Mouse (Mus musculus) spleen, postnatal 36 days (tissue): ENCODE measurements at regions not wholly inside any gene's neighbourhood (a gene's known extent, or its start where the extent isn't known, plus 50 kb on each side); places are given as distances from the start of the nearest gene placed in this dataset.

Source experiments
- DNase-seq, 2 experiments: peaks; one replicate each; pipeline ENCODE4 v3.0.0; 2022; ENCODE audit warnings: low spot score in 2 of 2, mixed read lengths in 1 of 2

DNA sequence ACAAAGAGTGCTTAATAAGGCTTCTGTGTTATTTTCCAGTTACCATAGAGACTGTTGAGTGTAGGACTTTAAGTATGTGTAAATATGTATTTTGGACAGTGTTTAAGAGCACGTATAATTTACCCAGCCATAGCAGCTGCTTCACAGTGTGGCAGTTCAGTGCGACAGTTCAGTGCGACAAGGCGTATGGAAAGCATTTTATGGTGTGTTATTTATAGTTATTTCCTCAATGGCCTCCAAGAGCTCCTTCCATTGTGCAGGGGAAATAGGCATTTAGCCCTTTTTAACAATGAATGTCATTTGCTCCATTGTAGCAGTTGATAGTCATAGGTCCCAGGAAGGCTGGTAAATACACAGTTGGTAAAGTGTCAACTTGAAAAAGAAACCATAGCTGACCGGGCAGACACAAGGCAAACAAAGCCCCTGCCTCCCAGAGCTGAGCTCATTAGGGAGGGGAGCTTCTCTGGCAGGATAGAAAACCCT is 275.1 kb upstream of the Dynlrb2 start:
- no peak for DNase-seq

DNA sequence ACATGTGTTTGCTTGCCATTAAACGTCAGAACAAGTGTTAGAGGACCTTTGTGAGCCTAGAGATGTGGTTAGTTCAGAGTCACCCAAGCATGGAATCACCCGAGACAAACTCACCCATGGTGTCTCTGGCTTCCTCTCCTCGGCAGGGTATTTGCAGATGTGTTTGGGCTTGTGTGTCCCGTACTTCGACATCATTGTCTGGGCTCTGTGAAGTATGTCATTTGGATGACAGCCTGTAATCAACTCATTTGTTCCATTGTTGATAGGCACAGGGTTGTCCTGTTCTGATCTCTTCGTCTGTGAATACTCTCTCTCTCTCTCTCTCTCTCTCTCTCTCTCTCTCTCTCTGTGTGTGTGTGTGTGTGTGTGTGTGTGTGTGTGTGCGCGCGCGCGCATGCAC is 277.8 kb upstream of the Dynlrb2 start:
- no peak for DNase-seq

GRCm38 (mm10) chr8:116223235-116223634 is 281.5 kb upstream of the Dynlrb2 start:
- no peak for DNase-seq

- DNase-seq = no peak
Observed at GRCm38 (mm10) chr8:116215909-116216308, 288.9 kb upstream of the Dynlrb2 start.

GRCm38 (mm10) chr8:116215286-116215860 is 289.4 kb upstream of the Dynlrb2 start:
- DNase-seq = no peak

DNA sequence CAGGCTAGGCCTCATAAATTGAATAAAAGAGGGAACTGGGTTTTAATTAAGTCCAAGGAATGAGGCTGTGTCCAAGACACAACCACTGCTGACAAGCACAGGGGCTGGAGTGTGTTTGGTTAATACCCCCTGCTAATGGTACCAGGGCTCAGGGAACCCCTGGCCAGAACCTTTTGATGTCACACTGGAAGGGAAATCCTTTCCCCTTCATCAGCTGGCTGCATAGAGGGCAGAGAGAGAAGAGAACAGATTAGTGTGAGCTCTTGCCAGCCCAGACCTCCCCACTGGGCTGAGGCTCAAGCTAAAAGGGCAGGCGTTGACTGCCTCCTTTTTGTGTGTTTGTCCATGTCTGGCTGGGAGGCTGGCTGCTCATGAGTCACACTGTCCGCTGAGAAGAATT is 301.1 kb upstream of the Dynlrb2 start:
- no peak for DNase-seq

DNA sequence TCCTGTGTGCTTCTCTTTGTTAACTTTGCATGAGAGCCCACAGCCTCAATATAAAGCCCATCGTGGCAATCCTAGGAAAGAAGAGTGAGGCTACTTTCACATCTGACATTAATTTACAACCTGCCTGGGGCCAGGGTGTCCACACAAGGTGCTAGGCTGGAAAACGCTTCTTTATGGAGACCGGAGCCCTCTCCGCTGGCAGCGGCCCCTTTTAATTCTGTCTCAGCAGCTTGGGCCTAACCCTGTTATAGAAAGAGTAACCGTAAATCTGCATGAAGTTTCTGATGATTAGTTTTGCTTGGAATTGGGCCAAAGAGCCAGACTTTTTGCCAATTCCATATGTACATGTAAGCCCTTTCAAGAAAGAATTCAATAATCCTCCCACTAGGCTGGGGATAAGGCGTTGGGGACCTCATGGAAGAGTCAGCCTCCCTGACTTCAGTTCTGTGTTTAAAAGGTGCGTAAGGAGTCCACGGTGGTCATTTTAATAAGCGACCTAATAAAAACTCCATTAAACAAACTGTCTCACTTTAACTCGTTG is 304.2 kb upstream of the Dynlrb2 start:
- no peak for DNase-seq

DNA sequence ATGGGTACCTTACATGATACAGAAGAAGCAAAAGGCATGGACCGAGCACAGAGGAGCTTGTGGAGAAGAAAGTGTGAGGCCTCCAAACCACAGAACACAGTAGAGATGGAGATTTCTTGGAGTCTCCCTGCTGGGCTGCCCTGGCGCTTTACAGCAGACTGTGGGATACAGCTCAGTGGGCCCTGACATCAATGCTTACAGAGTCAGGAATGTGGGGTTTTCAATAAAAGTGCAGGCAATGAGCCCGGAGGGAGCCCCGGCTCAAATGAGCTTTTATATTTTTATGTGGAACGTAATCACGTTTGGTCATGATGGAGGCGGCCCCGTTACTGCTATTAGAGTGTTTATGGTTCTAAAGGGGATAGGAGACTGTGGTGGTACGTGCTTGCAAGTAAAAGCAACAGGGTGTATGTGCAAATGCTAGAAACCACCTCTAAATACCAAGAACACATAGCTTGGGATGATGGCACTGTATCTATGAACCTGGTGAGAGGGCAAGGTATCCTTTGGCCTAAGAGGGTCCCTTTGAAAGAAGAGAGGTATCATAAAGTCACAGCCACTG is 308.1 kb upstream of the Dynlrb2 start:
- no peak for DNase-seq

GRCm38 (mm10) chr8:116192096-116192495 is 312.7 kb upstream of the Dynlrb2 start:
- no peak for DNase-seq

- DNase-seq = no peak
Observed at GRCm38 (mm10) chr8:116185206-116185605, 319.6 kb upstream of the Dynlrb2 start.

DNA sequence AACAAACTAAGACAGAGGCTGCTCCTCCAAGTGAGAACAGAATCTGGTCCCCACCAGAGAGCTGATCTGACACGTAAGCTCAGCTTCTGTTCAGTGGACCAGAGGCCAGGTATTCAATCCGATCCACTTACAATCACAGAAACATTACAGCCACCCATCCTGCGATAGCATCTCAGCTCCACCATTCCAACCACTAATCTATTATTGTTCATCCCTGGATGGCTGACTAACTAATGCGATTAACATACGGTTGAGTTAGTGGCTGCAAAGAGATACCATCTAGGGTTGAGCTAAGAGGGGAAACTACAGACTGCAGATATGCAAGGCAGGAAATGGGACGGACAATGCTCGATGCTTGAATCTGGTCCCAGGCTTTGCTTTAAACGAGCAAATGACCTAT is 320.5 kb upstream of the Dynlrb2 start:
- DNase-seq = no peak

DNA sequence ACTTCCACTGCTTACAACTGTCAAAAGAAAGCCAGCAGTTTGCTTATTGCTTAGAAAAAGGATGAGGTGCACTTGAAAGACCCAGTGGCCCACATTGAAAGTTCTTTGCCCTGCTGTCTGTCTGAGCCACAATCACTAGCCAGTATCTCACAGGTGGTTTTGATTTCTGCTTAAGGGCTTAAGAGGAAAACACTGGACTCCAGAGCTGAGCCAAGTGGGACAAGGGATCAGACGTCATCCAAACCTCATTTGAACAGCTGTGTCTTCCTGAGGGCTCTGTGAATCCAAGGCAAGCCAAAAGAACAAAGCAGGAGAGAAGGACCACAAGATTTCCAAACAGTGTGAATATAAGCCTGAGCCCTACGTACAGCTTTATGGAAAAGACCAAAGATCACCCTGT is 326.8 kb upstream of the Dynlrb2 start:
- no peak for DNase-seq

- no peak for DNase-seq
Observed at GRCm38 (mm10) chr8:116174891-116175290, 329.9 kb upstream of the Dynlrb2 start.

- DNase-seq = no peak
Observed at GRCm38 (mm10) chr8:116173961-116174360, 330.8 kb upstream of the Dynlrb2 start.

- no peak for DNase-seq
Observed at GRCm38 (mm10) chr8:116167874-116168273, 336.9 kb upstream of the Dynlrb2 start.

GRCm38 (mm10) chr8:116164989-116165299 is 339.8 kb upstream of the Dynlrb2 start:
- DNase-seq = no peak

GRCm38 (mm10) chr8:116164190-116164988 is 340.4 kb upstream of the Dynlrb2 start:
- no peak for DNase-seq

DNA sequence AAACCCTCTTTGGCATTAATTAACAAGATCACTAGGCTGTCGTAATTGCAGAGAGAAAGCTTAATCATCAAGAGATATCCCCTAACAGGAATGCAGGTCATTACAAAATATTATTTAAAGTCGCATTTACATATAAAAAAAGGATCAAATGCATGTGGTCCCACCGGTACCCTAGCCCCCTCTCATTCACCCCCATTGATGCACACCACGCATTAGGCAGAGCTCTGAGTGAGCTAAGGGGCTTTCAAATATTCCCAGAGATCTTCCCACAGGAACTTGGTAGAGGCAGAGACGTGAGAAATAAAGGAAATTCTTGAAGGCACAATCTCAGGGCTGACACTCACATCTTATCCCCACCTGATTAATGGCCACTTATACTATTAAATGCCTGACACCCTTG is 343.8 kb upstream of the Dynlrb2 start:
- no peak for DNase-seq

DNA sequence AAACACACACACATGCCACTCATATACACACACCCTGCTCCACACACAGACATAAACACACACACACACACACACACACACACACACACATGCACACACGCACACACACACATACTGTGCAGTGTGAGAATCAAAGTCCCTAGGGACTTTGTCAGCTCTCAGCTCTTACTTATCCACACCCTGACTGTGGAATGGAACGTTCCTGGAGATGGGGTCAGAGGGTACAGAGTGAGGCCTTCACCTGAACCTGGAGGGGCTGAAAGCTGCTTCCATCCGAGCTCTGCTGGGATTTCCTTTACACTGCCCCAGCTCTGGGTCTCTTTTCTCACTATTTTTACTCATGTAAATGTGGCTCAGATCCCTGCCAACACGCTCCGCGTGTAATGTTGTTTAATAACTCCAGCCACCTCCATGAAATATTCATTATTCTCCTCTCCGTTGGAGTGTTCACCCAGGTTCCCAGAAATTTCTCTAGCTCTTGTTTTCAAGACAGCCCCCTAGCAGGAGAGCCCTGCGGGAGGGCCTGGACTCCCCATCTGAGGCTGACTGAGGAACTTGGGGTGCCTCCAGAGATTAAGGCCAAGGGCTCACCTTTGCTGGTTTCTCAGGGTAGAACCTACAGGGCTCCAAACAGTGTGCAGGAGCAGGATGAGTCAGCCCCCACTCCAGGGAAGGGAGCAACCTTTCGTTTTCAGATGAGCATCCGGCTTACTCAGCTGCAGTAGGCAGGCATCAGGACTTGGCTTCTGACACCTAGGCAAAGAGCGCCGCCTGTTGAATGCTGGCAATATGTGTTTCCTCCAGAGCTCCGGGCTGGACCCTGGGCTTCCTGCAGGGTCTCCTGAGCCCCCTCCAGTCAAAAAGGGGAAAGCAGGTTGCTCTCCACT is 360.8 kb upstream of the Dynlrb2 start:
- DNase-seq = no peak

GRCm38 (mm10) chr8:116141363-116141762 is 363.4 kb upstream of the Dynlrb2 start:
- no peak for DNase-seq

GRCm38 (mm10) chr8:116139934-116140333 is 364.8 kb upstream of the Dynlrb2 start:
- DNase-seq = no peak

- no peak for DNase-seq
Observed at GRCm38 (mm10) chr8:116137765-116138164, 367.0 kb upstream of the Dynlrb2 start.
